20 mouse cellular contexts compared by ENCODE assay signal in the genomic region with DNA sequence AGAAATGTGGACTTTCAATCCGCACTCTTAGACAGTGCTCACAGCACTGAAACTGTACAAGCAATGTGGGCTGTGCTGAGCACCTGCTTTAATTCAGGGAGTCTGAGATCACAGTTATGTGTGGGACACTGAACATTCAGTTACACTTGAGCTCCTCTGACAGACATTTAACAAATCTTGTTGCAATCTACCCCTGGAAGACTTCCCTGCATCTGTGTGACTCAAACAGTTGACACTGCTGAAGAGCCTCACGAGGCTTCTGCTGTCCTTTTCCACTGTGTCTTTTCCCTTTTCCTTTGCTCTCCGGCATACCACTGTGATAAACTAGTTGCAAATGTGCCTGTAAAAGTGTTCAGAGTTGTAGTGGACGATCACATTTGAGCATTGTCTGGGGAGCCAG.
DNase-seq lines count a peak whose midpoint lies in the region; ATAC-seq lines count a peak whose summit lies in the region.
"Had no signal": no experiment of that assay in that cellular context is flagged by ENCODE, and none has a peak within 500 bp of the region (broad histone marks: within the 10 kb centered on the region; RNA-seq: fewer than 3 reads in every experiment).

No protein-coding gene starts in this region.

- peak; percentile 67 for ATAC-seq in frontal cortex, adult (ENCODE audit: low TSS enrichment)
- ATAC-seq: activated CD4-positive, CD25-positive, alpha-beta regulatory T cell, adult 4 months; forebrain, embryonic 14.5 days; forebrain, postnatal 0 days; hindbrain, postnatal 0 days; inflammation-experienced regulatory T-cells, adult 6 months; intestine, embryonic 16.5 days had no signal

- DNase-seq in adrenal gland, adult 2 months = peak; percentile 36
- no peak for DNase-seq in adrenal gland, postnatal 14 days
- DNase-seq in cerebellum, adult 9-11 months = peak; percentile 2
- no peak for DNase-seq in cerebellum, adult 9-10 months
- no peak for DNase-seq in frontal cortex, postnatal 14 days (ENCODE audit: low spot score in 2 of 2)
- DNase-seq: cerebellum, adult 11-12 months; forebrain, postnatal 0 days; gastrocnemius, postnatal 10 days; gastrocnemius, postnatal 36 days; heart, adult 2 months; heart, postnatal 14 days; heart, postnatal 4 days; kidney, adult 18-20 months; kidney, adult 9 months had no signal

Comparison
In these comparisons a context has a peak if more than half of its experiments do, and no peak if none do; other contexts are left out.
1. DNase-seq: peak in adrenal gland, adult 2 months (single experiment) and cerebellum, adult 9-11 months (single experiment); none in adrenal gland, postnatal 14 days (single experiment), cerebellum, adult 9-10 months (single experiment) and frontal cortex, postnatal 14 days (0 of 2).